Mouse (Mus musculus): ENCODE results near the gene Proca1. TPM values are rescaled to one million over a fixed set of nuclear protein-coding genes. Genes with fewer than 3 reads are reported as not detected.

Gene Proca1
- polyA plus RNA-seq, 1 experiment from 2014 or later, result 2.4 TPM

DNA sequence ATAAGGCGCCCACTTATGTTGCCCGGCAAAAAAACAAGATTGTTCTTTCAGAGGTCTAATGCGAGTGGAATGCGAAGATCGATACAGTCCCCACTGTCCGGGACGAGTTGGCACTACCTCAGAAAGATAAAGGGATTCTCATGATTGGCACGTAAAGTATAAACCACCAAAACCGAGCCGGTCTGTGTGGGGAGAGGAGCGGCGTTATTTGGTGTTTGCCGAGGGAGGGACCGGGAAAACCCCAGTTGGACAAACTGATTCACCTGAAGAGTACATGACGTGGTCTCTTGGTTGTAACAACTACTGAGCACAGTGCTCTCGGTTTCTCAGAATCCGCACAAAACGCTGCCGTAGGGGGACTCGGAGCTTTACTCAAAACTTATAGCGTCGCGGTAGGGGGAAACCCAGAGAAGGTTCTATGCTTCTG, 16.3 kb upstream of the Proca1 start:
- DNase-seq (ENCODE audit: low spot score) (no peak), ATAC-seq (ENCODE audit: low read depth) (no peak)
- Histone ChIP-seq H3K4me2 (ENCODE audit: low read depth, low read length) (peak overlapping the region; percentile 98), H3K9me3 (ENCODE audit: control insufficient read depth, low read length) (no peaks in the 10 kb centered on the region), H3K36me3 (ENCODE audit: control insufficient read depth, insufficient read depth, low read length) (peaks cover 27% of the 10 kb centered on the region), H3K27me3 (replicated peaks; ENCODE audit: control insufficient read depth, insufficient read depth, low read length) (no peaks in the 10 kb centered on the region), H3K9ac (ENCODE audit: low read depth, low read length) (peak overlapping the region; percentile 86), H3K27ac (replicated peaks; ENCODE audit: low read depth, low read length) (peak overlapping the region; percentile 97; the same call in 1 of the 2 replicates), H3K4me3 (ENCODE audit: low read depth, low read length) (peak overlapping the region; percentile 70), H3K4me1 (ENCODE audit: control insufficient read depth, insufficient read depth, low read length) (peaks cover 16% of the 10 kb centered on the region)
- under 1% methylated on average over 23 of the region's 23 CpGs for WGBS

DNA sequence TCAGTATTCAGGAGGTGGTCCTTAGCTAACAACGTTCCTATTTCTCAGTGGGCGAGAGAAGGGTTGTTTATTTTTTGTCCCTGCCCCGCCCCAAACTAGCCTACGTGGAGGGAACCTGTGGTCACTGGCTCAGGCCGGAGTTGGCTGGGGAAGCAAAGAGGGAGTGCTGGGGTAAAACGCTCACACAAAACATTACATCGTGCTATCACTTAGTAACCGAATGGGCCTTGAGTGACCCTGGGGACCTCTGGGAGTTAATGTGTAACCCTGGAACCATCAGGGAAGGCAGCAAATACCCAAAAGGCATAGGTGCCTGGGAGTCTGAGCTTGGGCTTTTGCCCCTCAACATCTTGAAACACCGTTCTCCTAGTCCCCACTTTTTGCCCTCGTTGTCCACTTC, 15.8 kb upstream of the Proca1 start:
- Histone ChIP-seq H3K4me2 (ENCODE audit: low read depth, low read length) (peak overlapping the region; percentile 98), H3K27me3 (replicated peaks; ENCODE audit: control insufficient read depth, insufficient read depth, low read length) (no peaks in the 10 kb centered on the region), H3K9me3 (ENCODE audit: control insufficient read depth, low read length) (no peaks in the 10 kb centered on the region), H3K4me1 (ENCODE audit: control insufficient read depth, insufficient read depth, low read length) (peaks cover 20% of the 10 kb centered on the region), H3K9ac (ENCODE audit: low read depth, low read length) (peak overlapping the region; percentile 86), H3K27ac (replicated peaks; ENCODE audit: low read depth, low read length) (peak overlapping the region; percentile 97; the same call in 1 of the 2 replicates), H3K36me3 (ENCODE audit: control insufficient read depth, insufficient read depth, low read length) (peaks cover 32% of the 10 kb centered on the region), H3K4me3 (ENCODE audit: low read depth, low read length) (peak overlapping the region; percentile 70)
- WGBS, result 1% methylated on average over 10 of the region's 10 CpGs
- DNase-seq (ENCODE audit: low spot score), result peak; percentile 48
- no peak for ATAC-seq (ENCODE audit: low read depth)

DNA sequence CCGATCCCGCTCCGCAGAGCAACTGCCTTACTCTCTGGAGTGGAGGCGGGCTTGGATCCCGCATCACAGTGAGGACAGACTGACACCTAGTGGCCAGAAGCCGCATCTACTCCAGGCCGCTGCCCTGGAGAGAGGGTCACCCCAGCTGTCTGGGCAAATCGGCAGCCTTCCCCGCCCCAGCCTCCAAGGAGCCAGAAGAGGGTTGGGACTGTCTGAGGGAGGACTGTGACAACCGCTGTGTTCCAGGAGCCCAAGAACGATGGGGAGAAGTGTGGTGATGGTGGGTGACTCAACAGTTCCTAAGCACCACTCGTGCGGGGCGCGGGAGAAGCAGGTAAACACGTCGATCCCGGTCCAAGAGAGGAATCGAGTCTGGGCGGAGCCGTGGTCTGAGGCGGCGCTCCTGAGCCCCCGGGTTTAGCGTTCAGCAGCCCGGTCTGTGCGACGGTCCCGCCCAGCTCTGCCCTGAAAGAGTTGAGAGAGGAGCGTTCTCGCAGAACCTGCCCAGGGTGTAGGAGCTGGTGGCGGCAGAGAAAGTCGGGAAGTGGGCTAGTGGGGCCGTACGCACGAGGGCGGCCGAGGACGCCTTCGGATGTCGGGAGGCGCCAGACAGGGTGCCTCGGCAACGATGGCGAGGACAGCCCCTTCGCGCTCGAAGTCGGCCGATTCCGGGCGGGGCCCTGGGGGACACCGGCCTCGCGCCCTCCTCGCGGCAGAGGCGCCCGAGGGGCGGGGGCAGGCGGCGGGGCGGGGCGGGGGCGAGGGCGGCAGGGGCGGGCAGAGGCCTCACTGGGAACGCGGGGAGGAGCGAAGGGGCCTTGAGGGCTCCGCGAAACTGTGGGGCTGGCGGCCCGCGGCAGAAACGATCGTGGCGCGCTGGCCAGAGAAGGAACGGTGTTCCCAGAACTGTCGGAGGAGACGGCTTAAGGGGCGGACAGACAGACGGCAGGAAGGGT, 15.0 kb upstream of the Proca1 start:
- Histone ChIP-seq H3K4me2 (ENCODE audit: low read depth, low read length) (peak overlapping the region; percentile 98), H3K27me3 (replicated peaks; ENCODE audit: control insufficient read depth, insufficient read depth, low read length) (no peaks in the 10 kb centered on the region), H3K4me1 (ENCODE audit: control insufficient read depth, insufficient read depth, low read length) (peaks cover 20% of the 10 kb centered on the region), H3K9ac (ENCODE audit: low read depth, low read length) (peak overlapping the region; percentile 86), H3K4me3 (ENCODE audit: low read depth, low read length) (peak overlapping the region; percentile 70), H3K27ac (replicated peaks; ENCODE audit: low read depth, low read length) (peak overlapping the region; percentile 97), H3K36me3 (ENCODE audit: control insufficient read depth, insufficient read depth, low read length) (peaks cover 33% of the 10 kb centered on the region), H3K9me3 (ENCODE audit: control insufficient read depth, low read length) (no peaks in the 10 kb centered on the region)
- ATAC-seq (ENCODE audit: low read depth) (peak; percentile 92), DNase-seq (ENCODE audit: low spot score) (peak; percentile 97)
- WGBS, result 0% methylated on average over 26 of the region's 84 CpGs

- DNase-seq (ENCODE audit: low spot score), result peak; percentile 93
- Histone ChIP-seq H3K4me3 (ENCODE audit: low read depth, low read length) (peak overlapping the region; percentile 70), H3K4me2 (ENCODE audit: low read depth, low read length) (peak overlapping the region; percentile 98), H3K9ac (ENCODE audit: low read depth, low read length) (peak overlapping the region; percentile 86), H3K27me3 (replicated peaks; ENCODE audit: control insufficient read depth, insufficient read depth, low read length) (no peaks in the 10 kb centered on the region), H3K9me3 (ENCODE audit: control insufficient read depth, low read length) (no peaks in the 10 kb centered on the region), H3K4me1 (ENCODE audit: control insufficient read depth, insufficient read depth, low read length) (peaks cover 21% of the 10 kb centered on the region), H3K27ac (replicated peaks; ENCODE audit: low read depth, low read length) (peak overlapping the region; percentile 97), H3K36me3 (ENCODE audit: control insufficient read depth, insufficient read depth, low read length) (peaks cover 33% of the 10 kb centered on the region)
- under 1% methylated on average over 27 of the region's 29 CpGs for WGBS
- ATAC-seq (ENCODE audit: low read depth), result peak; percentile 9; the same call in 1 of the 2 replicates
These were observed 14.2 kb upstream of the Proca1 start for GRCm38 (mm10) chr11:78178859-78179437.

GRCm38 (mm10) chr11:78179438-78179999, 13.7 kb upstream of the Proca1 start:
- Histone ChIP-seq H3K36me3 (ENCODE audit: control insufficient read depth, insufficient read depth, low read length) (peaks cover 33% of the 10 kb centered on the region), H3K4me2 (ENCODE audit: low read depth, low read length) (peak overlapping the region; percentile 98), H3K9ac (ENCODE audit: low read depth, low read length) (peak overlapping the region; percentile 86), H3K27ac (replicated peaks; ENCODE audit: low read depth, low read length) (peak overlapping the region; percentile 44; the same call in 1 of the 2 replicates), H3K27me3 (replicated peaks; ENCODE audit: control insufficient read depth, insufficient read depth, low read length) (no peaks in the 10 kb centered on the region), H3K4me3 (ENCODE audit: low read depth, low read length) (peak overlapping the region; percentile 70), H3K4me1 (ENCODE audit: control insufficient read depth, insufficient read depth, low read length) (peaks cover 24% of the 10 kb centered on the region), H3K9me3 (ENCODE audit: control insufficient read depth, low read length) (no peaks in the 10 kb centered on the region)
- no peak for DNase-seq (ENCODE audit: low spot score)
- 22% methylated on average over 8 of the region's 8 CpGs for WGBS
- ATAC-seq (ENCODE audit: low read depth), result no peak

GRCm38 (mm10) chr11:78180081-78180761, 13.0 kb upstream of the Proca1 start:
- H3K36me3 ChIP-seq (ENCODE audit: control insufficient read depth, insufficient read depth, low read length), result peaks cover 33% of the 10 kb centered on the region
- 73% methylated on average over 6 of the region's 6 CpGs for WGBS
- H3K9ac ChIP-seq (ENCODE audit: low read depth, low read length), result no peak overlapping the region; the same call in 1 of the 2 replicates
- H3K27me3 ChIP-seq (replicated peaks; ENCODE audit: control insufficient read depth, insufficient read depth, low read length), result no peaks in the 10 kb centered on the region
- no peak for DNase-seq (ENCODE audit: low spot score)
- H3K9me3 ChIP-seq (ENCODE audit: control insufficient read depth, low read length), result no peaks in the 10 kb centered on the region
- H3K4me3 ChIP-seq (ENCODE audit: low read depth, low read length), result no peak overlapping the region; the same call in 1 of the 2 replicates
- ATAC-seq (ENCODE audit: low read depth), result no peak
- no peak overlapping the region for H3K27ac ChIP-seq (replicated peaks; ENCODE audit: low read depth, low read length)
- peaks cover 24% of the 10 kb centered on the region for H3K4me1 ChIP-seq (ENCODE audit: control insufficient read depth, insufficient read depth, low read length)
- peak overlapping the region; percentile 98 for H3K4me2 ChIP-seq (ENCODE audit: low read depth, low read length)

DNA sequence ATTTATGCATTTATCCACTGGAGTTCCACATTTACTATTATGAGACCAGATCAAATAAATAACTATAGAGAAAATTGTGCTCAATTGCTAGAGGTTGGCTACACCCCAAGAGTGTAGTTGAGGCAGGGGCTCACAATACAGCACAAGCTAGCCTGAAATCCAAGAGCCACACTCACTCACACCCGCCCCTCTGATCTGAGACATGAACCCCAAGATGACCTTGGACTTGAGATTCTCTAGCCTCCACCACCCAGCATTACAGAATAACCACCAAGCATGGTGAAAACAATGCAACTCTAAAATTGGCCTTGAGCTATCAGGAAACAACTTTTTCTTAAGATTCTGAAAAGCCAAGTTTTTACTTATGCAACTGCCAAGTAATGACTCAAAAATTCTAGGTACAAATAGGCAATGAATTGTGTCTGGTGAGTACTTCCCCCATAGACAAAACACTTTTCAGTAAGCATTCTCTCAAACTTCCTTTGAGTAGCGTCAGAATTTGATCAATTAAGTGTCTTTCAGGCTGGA, 11.3 kb upstream of the Proca1 start:
- Histone ChIP-seq H3K4me2 (ENCODE audit: low read depth, low read length) (peak overlapping the region; percentile 98), H3K27me3 (replicated peaks; ENCODE audit: control insufficient read depth, insufficient read depth, low read length) (no peaks in the 10 kb centered on the region), H3K36me3 (ENCODE audit: control insufficient read depth, insufficient read depth, low read length) (peaks cover 33% of the 10 kb centered on the region), H3K9me3 (ENCODE audit: control insufficient read depth, low read length) (no peaks in the 10 kb centered on the region), H3K4me1 (ENCODE audit: control insufficient read depth, insufficient read depth, low read length) (peaks cover 20% of the 10 kb centered on the region), H3K9ac (ENCODE audit: low read depth, low read length) (peak overlapping the region; percentile 91), H3K27ac (replicated peaks; ENCODE audit: low read depth, low read length) (no peak overlapping the region), H3K4me3 (ENCODE audit: low read depth, low read length) (peak overlapping the region; percentile 83)
- WGBS, result 37% methylated on average over 2 of the region's 2 CpGs
- no peak for DNase-seq (ENCODE audit: low spot score)
- no peak for ATAC-seq (ENCODE audit: low read depth)

DNA sequence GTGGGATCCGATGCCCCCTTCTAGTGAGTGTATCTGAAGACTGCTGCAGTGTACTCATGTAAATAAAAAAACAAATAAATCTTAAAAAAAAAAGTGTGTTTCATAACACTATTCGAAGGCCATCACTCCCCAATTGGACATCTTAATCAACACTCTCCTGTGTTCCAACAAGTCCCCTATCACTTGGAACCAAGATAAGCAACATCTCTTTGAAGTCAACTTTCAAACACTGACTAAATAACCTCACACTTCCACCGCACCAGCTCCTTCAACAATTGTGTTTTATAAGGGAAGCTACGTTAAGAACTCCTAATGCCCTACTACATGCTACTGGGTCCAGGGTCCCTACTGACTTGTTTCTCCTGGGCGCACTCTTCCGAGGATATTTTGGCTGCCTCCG, 10.7 kb upstream of the Proca1 start:
- DNase-seq (ENCODE audit: low spot score), result no peak
- peaks cover 33% of the 10 kb centered on the region for H3K36me3 ChIP-seq (ENCODE audit: control insufficient read depth, insufficient read depth, low read length)
- 10% methylated on average over 7 of the region's 7 CpGs for WGBS
- H3K4me3 ChIP-seq (ENCODE audit: low read depth, low read length), result peak overlapping the region; percentile 83
- H3K9ac ChIP-seq (ENCODE audit: low read depth, low read length), result peak overlapping the region; percentile 91
- peak overlapping the region; percentile 98 for H3K4me2 ChIP-seq (ENCODE audit: low read depth, low read length)
- 0 out of 2 replicates have a peak overlapping the region, but pooled peaks have one; percentile 91 for H3K27ac ChIP-seq (replicated peaks; ENCODE audit: low read depth, low read length)
- H3K4me1 ChIP-seq (ENCODE audit: control insufficient read depth, insufficient read depth, low read length), result peaks cover 19% of the 10 kb centered on the region
- H3K9me3 ChIP-seq (ENCODE audit: control insufficient read depth, low read length), result no peaks in the 10 kb centered on the region
- ATAC-seq (ENCODE audit: low read depth), result no peak
- H3K27me3 ChIP-seq (replicated peaks; ENCODE audit: control insufficient read depth, insufficient read depth, low read length), result no peaks in the 10 kb centered on the region
